Mouse (Mus musculus) lung, postnatal 4 days (tissue): ENCODE measurements around the gene Ramp2.
A peak's percentile ranks its signal among the peaks of the same experiment; 100 is the strongest.

Source experiments
- DNase-seq, 2 experiments: peaks; one replicate each; pipeline ENCODE4 v3.0.0; 2021

Gene Ramp2

DNA sequence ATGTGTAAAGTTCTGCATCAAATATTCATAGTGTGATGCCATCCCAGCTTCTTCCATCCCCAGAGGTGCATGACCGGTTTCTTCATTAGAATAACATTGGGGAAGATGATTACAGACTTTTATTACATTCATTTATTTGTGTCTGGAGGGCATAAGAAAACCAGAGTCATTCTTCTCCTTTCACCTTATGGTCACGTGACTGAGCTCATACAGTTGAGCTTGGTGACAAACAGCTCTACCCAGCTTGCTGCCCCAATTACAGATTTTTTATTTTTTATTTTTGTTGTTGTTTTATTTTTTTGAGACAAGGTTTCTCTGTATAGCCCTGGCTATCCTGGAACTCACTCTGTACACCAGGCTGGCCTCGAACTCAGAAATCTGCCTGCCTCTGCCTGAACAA, 26.6 kb downstream of the Ramp2 start:
- no peak for DNase-seq

DNA sequence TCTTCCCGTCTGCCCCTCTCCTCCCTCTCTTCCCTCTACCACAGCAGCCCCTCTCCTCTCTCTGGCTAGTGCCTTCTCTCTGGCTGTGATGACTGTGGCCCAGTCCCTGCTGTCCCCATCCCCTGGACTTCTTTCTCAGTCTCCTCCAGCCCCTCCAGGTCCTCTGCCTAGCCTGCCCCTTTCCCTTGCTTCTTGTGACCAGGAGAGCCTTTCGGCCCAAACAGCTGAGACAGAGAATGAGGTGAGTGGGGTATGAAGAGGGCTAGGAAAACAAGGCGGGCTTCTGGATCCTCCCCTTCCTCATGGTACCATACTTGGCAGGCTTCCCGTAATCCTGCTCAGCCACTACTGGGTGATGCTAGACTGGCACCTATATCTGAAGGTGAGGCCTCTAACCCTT, 29.5 kb downstream of the Ramp2 start:
- no peak for DNase-seq

DNA sequence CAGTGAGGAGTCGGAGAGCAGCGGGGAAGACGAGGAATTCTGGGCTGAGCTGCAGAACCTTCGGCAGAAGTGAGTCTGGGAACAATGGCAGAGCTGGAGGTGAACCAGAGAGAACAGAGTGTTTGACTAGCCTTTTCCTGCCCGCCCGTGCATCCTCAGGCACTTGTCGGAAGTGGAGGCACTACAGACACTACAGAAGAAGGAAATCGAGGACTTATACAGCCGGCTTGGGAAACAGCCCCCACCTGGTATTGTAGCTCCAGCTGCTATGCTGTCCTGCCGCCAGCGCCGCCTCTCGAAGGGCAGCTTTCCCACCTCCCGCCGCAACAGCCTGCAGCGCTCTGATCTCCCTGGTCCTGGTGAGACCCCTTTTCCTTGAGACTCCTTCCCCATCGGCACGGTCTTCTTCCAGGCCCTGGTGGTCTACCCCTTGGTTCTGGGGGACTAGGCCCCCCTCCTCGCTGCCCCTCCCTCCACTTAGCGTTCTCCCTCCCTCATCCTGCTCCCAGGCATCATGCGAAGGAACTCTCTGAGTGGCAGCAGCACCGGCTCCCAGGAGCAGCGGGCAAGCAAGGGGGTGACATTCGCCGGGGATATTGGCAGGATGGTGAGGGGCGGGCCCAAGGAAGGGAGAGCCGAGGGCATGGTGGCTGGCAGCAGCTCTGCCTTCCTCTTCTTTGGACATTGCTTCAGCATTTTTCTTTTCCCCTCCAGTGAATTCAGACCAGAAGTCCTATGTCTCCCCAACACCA, 30.7 kb downstream of the Ramp2 start:
- peak; percentile 22 to 56 for DNase-seq

DNA sequence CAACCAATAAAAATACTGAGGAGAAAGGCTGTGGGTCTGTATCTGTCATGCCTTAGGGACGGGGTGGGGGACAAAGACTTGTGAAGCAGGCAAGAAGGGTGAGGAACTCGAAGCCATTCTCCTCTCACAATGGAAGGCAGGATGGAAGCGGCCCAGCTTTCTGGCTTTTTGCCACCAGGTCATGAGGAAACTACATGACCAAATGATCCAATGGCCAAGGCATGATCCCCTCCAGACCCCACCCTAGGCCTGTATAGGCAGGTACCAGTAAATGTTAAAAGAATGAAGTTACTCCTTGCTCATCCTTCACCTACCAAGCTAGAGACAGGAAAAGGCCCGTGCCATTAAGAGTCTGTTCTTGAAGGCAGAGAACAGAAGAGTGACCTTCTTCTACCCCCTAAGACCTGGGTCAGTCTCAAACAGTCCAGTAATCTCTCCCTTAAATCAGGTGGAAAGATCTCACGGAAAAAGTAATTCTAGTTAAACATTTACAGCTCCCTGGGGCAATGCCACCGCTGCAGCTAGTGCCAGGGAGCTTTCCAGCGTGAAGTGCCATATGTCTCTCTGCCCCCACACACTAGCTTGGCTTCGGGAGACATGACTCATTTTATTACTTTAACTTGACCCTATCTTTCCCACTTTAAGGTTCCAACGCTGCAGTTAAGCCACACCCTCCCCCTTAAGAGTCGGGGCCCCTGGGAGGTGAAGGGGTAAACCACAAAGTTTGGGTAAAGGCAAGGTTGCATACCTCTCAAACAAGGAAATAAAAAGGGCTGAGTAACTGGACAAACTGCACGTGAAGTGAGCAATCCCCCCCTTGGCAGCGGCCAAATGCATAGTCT, 31.8 kb downstream of the Ramp2 start:
- DNase-seq, result peak; percentile 39 to 69

DNA sequence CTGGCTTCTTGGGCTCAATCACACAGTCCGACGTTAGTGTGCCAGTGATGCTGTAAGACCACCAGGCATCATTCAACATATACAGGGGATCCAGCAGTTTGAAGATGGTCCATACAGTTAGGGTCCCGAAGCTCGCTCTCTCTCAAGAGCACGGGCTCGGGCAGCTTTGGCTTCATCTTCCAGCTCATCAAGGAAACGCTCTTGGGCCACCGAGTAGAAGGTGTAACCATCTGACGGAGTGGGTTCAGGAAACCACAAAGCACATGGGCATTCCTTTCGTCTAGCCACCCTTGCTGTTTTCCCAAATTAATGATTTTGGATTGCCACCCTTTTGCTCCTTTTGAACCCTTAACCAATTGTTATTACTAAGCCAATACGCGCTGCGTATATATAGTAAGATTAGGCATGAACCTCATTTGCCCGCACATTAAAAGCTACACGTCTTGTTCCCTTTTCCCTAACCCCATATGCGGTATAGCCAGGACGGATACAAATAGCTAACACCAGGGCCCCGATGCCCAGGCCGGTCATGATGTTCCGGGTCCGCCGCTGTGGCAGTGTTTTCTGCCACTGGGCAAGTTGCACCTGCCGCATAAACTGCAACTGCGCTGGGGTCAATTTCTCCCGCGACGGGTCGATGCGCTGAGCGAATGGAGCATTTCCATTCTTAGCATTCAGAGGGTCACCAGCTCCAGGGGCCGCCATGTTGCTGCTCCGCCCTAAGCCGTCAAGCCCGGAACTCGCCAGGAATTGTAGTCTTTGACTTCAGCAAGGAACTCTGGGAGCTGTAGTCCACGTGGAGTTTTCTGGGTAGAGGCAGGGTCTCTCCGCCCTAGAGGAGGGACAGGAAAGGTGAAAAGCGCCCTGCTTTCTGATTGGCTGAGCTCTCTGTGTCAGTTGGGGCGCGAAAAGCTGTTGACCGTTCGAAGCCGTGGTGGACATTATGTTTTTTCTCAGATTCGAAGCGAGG, 32.7 kb downstream of the Ramp2 start, which contains the start of the genes Cntd1 and Coa3:
Gene Cntd1, plus strand, starts transcription at position 790 of the 970 bp plus-strand sequence.
Gene Coa3, minus strand, starts transcription at position 892 of the 970 bp plus-strand sequence.
- peak; percentile 87 to 88 for DNase-seq

DNA sequence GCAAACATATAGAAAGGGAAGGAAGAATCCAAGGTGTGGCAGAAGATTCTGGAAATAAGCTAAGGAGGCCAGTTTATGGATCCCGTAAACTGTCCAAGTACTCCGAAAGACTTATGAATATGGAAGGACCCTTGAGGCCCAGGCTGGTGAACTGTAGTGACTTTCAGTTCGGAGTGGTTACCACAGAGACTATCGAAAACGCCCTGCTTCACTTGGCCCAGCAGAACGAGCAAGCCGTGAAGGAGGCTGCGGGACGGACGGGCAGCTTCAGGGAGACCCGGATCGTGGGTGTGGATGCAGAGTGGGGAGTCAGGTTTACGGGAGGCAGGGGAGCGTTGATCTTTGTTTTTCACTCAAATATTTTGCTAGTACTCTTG, 33.4 kb downstream of the Ramp2 start:
- no peak for DNase-seq

DNA sequence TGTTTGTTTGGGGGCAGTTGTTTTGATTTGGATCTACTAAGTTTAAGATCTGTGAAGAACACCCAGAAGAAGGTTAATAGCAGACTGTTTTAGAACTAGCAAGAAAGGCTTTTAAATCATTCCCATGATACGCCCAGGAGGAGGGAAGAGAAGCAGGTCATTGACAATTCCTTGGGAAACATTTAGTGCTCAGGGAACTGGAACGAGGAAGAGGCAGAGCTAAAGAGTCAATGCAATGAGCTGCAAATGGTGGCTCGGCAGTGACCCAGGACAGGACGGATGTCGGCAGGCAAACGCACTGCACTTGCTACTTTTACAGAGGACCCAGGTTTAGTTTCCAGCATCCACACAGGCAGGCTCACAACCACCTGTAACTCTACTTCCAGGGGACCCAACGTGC, 35.0 kb downstream of the Ramp2 start:
- no peak for DNase-seq

DNA sequence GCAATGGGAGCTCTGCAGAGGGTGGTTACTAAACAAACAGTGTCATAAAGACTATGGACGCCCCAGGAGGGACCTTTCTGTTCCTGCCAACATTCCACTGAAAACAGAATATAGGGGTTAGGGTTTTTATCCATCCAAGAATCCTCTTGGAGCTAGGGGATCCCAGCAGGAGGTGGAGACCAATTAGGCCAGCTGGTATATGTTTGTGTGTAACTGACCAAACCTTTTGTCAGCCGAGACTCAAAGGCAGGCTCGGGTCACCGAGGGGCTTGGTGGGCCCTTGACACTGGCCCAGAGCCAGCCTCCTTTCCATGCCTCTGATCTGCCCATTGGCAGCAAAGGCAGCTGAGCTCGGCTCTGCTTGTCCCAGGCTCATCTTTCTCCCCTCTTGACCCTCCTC, 37.1 kb downstream of the Ramp2 start:
- DNase-seq, result no peak

DNA sequence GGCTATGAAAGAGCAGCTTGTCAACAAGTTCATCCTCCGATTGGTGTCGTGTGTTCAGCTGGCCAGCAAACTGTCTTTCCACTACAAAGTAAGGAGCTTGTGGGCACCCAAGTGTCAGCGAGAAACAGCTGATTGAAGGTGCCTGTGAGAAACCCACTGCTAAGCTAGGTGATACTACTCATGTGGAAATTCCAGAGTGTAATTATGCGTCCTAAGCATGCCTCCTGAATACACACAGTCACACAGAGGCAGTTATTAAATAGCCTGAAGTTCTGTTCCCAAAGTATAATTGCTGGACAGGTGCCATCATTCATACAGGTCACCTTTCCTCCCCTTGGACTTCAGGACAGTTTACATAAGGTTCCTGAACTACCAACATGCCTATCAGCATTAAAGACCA, 38.0 kb downstream of the Ramp2 start:
- DNase-seq, result no peak

DNA sequence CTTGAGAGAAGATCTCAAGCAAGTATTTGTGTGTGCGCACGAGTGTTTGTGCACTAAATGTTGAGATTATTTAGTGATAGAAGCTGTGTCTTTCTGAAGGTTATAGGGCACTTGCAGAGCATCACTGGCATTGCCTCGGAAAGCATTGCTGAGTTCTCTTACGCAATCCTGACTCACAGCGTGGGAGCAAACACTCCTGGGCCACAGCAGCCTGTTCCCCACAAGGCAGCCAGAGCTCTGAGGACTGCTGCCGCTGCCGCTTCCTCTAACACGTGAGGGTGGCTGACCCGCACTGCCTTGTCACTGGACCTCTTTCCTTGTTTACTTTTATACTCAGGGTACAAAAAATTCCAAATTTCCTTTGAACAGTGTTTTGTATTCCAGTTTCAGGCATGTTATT, 41.5 kb downstream of the Ramp2 start:
- DNase-seq, result peak; percentile 49 to 64

DNA sequence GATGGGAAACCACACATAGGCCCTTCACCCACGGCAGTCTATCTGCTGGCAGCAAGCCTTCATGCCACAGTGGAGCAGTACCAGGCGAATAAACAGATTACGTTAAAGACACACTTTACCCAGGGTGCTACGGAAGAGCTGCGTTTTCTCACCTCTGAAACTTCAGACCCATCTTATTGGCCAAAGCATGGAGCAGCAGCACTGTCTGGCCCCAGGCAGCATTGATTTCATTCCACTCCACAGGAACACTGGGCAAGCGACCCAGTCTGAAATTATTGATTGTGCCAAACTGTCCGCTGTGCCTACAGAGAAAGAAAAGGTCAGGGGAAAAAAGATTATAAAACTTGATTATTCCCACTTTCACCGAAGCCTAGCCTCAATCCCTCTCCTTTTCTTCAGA, 45.4 kb downstream of the Ramp2 start:
- DNase-seq, result no peak

DNA sequence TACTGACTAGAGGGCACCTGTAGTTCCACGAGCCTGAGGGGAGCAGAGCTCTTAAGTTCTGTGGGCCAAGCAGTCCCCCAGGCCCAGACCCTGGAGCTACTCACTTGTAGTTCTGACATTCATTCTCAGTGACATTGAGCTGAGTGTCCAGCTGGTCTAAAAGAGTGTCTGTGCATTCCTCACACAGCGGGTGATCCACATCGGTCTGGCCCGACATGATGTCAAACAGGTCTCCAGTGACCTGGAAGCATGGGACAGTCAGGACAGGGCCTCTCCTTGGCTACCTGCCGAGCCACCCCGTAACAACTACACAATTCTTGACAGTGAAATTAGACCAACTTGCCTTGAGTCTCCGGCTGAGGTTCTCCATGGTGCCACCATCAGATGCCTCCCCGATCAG, 49.4 kb downstream of the Ramp2 start:
- DNase-seq, result no peak

DNA sequence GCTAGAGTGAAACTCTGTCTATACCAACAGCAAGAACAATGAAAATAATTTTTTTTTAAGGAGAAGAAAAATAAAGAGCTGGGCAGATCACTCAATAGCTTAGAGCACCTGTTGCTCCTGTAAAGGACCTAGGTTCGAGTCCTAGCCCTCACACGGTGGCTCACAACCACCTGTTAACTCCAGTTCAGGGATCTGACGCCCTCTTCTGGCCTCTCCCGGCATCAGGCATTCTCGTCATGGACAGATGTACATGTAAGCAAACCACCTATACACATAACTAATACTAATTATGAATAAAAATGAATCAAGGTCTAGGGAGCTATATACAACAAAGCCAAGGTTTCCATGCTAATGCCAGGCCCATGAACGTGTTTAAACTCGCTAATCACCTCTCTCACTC, 55.1 kb downstream of the Ramp2 start:
- no peak for DNase-seq

DNA sequence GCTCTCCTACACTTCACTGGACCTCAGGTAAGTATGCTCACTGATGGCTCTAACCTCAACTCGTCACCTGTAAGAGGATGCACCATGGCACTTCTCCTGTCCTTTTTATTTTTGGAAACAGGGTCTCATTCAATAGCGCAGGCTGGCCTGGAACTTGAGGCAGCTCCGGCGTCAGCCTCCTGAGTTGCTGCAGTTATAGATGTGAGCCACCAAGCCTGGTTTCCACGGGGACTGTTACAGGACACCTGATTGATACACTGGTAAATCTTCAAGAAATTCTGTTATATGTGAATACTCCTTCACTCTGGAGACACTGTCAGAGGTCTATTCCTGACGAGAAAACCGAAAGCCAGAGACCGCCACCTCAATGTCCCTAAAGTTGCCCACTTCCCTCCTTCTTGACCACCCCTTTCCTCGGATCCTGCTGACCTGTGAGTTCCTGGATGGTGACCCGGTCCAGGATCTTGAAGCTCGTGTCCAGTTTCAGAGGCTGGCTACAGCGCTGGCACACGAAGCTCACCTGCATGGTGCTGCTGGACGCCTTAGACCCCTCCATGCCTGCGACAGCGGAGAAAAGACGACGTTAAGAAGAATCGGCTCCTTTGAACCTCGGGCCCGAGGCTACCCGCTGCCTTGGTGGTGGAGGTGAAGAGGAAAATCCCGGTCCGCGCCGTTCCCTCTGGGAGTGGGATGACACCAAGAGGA, 55.6 kb downstream of the Ramp2 start:
- no peak for DNase-seq

DNA sequence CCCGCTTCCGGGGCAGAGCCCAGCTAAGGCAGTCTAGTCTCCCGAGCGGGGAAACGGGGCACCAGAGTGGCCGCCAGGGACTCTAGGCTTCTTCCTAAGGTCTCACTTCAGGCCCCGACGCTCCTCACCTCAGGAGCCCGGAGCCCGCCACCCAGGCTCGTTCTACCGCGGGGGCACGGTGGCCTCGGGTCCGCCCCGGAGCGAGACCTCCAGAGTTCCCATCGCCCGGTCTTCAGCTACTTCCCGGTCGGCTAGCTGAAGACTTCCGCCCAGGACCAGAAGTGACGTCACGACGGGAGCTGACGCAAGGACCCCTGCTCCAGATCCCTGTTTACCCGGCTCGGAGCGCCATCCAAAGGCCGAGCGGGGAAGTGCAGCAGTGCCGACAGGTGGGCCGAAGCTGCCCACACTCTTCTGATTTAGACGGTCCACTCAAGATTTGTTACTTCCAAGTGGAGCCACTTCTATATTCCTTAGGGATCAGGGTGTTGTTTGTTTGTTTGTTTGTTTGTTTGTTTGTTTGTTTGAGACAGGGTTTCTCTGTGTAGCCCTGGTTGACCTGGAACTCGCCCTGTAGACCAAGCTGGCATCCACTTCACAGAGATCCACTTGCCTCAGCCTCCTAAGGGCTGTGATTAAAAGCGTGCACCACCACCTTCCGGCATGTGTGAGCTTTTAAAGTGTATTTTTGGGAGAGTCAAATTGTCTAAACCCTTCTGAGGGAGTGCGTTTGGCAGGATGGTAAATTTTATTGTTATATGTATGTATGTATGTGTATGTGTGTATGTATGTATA, 56.4 kb downstream of the Ramp2 start, which contains the start of gene Becn1:
Gene Becn1, minus strand, starts transcription at position 283 of the 795 bp plus-strand sequence.
- peak; percentile 95 to 98 for DNase-seq

DNA sequence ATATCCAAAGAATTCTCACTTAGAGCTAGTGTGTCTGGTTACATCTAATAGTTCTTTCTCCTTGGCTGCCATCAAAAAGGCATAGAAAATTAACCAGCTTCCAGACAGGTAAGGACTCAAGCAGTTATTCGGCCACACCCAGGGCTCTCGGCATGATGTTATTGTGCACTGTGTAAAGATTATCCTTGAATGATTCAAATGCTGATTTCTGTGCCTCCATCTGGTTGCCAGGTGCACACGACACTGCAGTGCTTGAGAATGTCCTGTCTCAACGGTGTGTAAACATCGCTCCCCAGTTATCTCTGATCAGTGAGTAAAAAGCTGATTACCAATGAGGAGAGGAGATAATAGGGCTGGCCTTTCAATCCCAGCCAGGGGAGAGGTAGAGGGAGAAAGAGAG, 61.9 kb downstream of the Ramp2 start:
- no peak for DNase-seq
